Mouse (Mus musculus): Measurements from ENCODE around the gene Myg1.

Myg1 gene

DNA sequence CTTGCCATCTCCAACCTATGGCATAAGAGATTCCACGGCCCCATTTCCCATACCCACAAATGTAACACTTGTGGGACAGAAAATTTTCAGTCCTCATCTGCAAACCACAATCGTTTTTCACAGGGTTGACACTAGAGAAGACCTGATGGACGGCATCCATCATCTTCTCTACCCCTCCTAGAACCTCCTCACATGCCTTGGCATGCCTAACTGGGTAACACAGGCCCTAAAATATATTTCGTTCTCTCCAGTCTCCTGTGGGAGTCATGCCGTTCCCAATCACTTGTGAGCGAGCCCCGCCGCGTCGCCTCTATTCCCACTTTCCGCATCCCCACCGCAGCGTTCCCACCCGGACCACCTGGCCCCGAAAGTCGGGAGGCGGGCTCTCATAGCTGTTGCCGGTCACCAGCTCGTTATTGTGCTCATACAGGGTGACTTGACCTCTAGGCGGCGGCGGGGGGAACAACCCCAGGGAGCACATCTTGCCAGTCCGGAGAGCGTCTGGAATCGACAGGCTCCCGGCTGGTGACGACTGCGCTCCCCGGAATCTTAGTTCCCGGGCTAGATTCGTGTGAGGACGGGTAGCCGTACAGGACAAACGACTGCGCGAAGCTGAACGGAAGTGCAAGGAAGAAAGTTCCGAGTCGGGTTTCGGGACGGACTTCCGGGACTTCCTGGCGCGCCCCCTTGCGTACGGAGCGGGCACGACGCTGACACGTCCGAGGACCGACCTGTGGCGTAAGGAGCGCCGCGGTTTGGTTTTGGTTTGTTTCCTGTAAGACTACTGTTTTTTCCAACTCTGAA is 18.8 kb downstream of the Myg1 start, which contains the start of gene Aaas:
Aaas (minus strand) TSS at position 634 of the 804 bp plus-strand sequence.
- DNase-seq = peak; percentile 90

DNA sequence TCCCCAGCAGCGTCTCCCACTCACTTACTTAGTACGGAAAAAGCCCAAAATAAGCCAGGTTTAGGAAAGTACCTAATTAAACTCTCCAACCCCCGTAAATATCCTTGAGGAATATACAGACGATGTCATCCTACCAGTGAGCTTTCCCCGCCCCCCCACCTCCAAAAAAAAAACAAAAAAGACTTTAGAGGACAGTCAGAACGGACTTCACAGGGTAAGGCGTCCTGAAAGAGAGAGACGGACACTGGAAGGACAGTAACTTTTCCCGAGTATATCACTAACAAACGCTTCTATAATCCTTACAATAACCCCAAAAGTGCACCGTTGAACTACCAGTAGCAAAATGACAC is 19.4 kb downstream of the Myg1 start:
- no peak for DNase-seq

DNA sequence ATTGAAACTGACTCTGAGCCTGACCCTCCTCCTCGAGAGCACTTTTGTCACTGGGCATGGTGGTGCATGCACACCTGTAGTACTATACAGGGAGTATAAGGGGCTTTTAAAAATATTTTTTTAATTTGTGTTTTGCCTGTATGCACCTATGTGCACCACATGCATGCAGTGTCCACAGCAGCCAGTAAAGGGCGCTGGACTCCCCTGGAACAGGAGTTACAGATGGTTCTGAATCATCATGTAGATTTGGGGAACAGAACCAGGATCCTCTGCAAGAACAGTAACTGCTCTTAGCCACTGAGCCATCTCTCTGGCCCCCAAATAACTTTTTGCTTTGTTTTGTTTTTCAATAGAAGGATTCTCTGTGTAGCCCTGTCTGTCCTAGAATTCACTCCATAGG is 20.7 kb downstream of the Myg1 start:
- DNase-seq = no peak

DNA sequence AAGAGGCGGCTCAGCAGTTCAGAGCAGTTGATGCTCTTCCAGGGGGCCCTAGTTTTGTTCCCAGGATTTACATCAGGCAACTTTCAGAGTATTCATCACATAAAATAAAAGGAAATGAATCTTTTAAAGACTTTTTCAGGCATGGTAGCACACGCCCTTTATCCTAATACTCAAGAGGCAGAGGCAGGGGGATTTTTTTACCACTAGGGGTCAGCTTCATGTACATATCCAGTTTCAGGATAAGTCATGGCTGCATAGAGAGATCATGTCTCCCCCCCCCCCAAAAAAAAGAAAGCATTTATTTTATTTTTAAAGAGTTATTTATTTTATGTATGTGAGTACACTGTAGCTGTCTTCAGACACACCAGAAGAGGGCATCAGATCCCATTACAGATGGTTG is 22.5 kb downstream of the Myg1 start:
- no peak for DNase-seq

DNA sequence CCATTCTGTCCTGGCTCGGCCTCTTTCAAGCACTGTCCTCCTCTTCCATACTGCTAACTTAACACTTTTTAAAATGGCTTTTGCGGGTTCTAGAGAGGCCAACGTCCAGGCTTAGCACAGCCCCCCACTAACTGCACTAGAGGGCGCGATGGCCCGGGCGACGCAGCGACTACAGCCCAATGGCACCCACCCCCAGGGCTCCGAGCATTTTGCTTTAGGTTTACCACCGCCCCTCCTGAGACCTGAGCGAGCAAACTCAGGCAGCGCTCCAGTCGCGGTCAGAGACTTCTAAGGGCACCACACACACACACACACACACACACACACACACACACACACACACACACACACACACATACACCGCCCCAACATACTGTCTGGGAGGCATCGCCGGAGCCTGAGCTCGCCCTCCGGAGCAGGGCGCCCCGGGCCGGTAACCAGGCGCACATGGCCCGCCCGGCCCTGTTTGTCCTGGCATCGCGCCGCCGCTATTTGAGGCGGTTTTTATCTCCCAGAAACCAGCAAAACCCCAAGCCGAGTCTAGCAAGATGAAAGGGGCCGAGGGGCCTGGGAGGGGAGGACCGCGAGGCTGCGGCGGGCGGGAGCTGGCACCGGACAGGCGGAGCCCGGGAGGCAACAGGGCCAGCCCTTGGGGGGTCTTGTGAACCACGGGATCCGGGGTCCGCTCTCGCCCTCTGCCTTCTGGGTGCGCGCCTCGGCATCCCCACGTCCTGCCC is 23.8 kb downstream of the Myg1 start:
- no peak for DNase-seq

DNA sequence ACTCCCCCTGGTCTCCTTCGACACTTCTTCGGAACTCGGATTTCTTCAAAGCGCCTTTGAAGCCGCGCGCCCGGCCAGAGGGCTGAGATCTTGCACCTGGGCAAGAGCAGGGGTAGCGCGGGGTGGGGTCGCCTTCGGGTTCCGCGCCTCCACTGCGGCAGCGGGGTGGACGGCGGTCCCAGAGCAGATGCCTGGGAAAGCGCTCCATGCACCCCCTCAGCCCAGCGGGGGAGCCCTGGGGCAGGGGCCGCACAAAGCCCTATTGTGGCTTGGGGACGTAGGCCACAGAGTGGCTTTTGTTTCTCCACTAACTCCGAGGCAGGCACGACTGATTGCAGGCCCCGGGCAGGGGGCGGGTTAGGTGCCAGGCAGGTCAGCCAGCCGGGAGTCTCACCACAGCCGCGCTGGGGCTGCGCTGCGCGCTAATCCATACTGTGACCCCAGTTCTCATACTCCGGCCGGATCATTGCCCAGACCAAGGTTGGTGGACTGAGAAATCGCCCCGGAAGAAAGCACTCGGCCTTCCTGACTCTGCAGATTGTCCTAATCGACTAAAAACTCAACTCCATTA is 24.4 kb downstream of the Myg1 start:
- no peak for DNase-seq

DNA sequence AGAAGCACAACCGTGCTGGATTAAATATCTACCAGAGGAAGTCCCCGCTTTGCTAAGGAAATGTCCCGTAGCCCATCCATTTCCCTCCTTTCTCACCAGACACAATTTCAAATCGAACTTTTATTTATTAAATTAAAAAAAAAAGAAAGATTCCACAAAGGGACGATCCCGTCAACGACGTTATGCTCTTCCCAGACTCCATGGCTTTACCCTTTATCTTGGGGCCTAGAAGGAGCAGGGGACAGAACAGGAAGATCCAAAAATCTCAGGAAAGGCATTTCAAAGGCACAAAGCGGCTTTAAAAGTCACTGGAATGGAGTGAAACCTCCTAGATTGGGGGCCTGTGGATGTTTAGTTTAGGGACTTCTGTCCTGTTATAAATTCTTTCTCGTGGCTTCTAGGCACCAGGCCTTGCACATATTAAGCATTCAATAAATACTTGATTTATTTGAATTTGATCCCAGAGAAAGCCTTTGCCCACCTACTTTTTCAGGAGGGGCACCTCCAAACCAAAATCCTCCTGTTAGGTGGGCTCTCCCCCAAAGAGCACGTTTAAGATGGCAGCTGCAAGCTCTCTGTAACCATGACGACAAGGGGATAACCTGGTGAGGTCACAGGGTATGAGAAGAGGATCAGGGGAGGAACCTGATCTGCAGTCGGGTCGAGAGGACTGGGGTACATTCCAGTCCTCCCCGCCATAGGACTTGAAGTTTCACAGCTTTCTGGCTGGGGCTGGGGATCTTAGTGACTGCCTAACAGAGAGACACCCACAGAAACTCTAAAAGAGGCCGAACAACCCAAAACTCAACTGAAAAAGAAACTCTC is 25.2 kb downstream of the Myg1 start:
- no peak for DNase-seq

DNA sequence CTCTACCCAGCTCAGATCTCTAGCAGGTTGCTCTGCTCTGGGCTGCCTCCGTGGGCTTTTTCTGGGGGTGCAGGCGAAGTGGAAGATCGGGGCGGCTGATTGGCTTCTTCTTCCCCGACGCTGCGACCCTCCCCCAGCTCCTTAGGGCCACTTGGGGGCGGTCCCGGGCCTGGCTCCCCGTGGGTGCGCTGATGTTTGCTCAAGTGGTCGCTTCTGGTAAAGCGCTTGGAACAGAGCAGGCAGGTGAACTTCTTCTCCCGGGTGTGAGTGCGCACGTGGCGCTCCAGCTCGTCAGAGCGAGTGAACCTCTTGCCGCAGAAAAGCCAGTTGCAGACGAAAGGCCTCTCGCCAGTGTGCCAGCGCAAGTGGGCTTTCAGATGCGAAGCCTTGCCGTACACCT is 26.6 kb downstream of the Myg1 start:
- no peak for DNase-seq

DNA sequence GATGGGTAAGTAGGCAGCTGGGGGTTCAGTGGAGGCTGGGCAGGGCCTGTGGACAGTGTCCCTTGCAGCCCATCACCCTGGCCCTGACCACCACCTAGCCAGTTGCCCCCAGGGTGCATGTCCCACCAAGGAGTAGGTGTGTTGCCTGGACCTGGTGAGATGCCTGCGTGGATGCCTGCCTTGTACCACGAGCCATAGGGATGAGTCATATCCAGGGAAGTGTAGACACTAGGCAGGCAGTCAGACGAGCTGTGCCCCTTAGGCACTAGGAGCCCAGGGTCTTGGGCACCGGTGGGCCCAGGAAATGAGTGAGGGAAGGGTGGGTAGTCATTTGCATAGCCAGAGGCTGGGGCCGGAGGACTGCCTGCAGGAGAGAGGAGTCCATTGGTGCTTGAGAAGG is 27.3 kb downstream of the Myg1 start:
- DNase-seq = no peak

DNA sequence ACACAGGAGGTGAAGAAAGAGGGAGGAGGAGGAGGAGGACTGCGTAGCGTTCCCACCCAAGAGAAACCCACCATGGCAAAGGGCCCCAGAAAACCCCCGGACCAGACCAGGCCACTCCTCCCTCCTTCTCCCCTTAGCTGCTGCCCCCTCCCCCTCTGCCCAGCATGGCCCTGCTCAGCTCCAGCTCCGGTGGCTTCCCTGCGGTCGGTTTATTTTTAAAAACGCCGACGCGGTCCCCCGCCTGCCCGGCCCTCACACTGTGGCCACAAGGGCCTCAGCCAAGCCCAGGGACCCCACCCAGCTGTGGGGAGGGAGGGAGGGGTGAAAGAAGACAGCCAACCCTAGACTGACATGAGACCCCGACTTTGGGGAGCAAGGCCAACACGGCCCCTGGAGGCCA is 31.1 kb downstream of the Myg1 start:
- no peak for DNase-seq

DNA sequence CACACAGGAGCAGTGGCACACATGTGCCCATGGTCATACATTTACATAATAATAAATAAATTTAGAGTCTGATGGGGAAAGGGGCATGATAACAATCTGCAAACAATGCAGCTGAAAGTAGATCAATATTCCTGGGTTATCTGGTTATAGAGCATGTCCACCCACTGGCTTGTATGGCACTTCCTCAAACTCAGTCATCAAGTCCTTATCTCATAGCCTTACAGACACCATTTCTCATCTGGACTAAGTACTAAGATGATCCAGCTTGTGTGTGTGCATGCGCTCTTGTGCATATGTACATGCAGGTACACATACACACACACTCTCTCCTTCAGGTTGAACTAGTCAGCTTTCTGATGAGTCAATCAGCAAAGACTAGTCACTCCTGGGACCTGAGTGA is 33.2 kb downstream of the Myg1 start:
- DNase-seq = no peak

DNA sequence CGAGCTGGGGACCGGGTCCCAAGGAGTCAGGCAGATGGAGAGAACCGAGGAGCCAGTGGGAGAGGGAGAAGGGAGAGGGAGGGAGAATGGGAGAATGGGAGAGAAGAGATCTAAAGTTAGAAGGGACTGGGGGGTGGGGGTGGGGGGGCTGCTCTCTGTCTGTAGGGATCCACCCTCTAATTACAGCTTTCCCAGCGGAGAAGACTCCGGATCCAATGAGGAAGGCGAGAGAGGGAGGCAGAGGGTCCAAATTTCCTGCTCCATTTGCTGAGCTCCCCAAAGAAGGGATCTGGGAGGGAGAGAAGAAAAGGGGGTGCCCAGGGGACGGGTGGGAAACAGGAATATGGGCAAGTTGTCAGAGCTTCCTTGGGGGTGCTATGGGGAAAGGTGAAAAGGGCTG is 34.7 kb downstream of the Myg1 start:
- no peak for DNase-seq

DNA sequence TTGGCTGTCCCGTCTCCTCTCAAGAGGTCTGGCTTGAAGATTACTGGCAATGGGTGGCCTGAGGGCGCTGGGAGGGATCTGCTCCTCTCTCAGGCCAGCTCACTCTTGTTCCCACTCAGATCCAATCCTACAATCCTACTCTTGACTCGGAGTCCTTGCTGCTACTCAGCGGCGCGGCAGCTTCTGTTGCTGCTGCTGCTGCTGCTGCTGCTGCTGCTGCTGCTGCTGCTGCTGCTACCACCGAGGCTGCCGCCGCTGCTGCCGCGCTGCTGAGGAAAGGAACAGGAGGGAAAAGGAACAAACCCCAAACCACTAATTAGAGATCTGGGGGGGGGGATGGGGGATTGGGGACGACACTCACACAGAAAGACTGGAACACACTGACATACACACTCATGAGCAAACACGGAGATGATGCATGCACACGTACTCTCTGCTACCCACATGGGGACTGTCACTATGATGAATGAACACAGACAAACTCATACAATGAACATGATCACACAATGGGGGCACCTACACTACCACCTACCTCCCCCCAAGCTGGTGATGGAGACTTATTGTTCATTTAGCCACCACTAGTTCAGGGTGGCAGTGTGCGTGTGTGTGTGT is 35.3 kb downstream of the Myg1 start, which contains the start of gene Sp7:
Sp7 (minus strand) TSS at position 450 of the 612 bp plus-strand sequence.
- DNase-seq = no peak

DNA sequence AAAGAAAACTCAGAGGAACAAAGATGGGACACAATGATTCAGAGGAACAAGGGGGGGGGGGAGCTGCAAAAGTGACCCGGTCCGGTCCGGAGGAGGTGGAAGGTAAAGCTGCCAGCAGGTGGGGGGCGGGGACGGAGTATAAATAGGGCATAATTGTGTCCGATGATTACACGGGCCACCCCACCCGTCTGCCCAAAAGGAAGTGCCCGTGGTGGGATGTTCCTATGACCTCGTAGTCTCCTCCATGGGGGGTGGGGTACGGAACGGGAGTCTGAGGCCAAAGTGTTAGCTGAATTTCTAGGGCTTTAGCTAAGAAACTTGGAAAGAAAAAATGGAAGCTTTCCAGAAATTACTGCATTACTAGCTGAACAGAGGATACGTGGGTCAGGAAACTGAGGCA is 38.5 kb downstream of the Myg1 start:
- no peak for DNase-seq

DNA sequence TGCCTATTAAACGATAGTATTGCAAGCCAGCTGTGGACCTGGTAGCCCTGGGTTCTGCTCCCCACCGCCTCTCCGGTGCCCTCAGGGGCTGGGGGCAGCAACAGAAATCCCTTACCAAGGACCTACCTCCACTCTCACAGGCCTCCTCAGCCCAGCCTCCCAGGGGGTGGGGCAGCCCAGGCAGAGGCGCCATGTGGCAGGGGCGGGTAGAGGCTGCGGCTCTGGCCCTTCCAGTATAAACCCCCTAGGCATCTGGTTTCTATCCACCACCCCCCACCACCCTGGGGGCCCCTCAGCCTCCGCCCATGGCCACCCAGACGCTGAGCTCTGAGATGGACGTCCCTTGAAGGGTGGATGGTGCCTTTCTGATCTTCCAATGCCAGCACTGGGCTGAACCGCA is 39.2 kb downstream of the Myg1 start:
- no peak for DNase-seq

DNA sequence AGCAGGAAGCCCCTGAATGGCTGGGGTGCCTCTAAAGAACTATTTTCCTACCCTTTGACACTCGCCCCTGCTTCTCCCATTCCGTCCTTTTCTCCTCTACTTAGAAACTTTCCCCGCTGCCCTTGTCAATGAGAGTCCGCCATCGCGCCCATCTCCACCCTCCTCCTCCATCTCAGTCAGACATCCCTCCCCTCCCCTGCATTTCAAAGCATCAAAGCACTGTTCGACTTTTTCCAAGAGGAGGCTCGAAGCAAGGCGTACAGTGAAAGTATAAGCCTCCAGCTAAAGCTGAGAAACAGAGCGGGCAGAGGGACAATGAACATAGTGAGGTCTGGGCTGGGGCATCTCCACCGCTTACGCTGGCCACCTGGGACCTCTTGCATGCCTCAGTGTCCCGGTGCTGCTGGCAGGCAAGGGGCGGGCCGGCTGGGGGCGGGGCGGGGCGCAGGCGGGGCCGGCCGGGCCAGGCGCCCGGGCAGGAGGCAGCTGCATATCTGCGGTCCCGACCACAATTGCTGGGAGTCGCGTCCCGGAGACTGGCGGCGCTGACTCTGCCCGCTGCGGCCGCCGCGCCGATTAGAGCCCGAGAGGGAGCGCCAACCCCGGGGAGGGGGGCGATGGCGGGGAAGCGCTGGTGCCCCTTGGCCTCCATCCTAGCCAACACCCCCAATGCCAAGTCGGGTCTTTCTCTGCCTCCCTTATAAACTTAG is 45.1 kb downstream of the Myg1 start:
- DNase-seq = peak; percentile 16

DNA sequence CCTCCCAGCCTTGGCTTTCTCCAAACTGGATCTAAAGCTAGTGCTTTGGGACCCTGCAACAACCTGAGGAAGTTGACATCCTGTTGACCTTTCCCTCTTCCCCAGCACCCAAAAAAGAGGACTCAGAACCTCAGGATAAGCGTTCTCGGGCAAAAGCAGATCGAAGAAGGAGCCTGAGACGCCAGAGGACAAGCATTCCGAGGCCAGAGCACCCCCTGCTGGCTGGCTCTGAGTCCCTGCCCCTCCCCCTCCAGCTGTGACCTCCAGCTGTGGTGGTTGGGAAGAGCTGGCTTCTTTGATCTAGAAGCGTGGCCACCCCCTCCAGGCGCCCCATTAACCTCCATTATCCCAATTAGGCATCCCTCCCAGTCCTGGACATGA is 45.6 kb downstream of the Myg1 start:
- DNase-seq = peak; percentile 55

DNA sequence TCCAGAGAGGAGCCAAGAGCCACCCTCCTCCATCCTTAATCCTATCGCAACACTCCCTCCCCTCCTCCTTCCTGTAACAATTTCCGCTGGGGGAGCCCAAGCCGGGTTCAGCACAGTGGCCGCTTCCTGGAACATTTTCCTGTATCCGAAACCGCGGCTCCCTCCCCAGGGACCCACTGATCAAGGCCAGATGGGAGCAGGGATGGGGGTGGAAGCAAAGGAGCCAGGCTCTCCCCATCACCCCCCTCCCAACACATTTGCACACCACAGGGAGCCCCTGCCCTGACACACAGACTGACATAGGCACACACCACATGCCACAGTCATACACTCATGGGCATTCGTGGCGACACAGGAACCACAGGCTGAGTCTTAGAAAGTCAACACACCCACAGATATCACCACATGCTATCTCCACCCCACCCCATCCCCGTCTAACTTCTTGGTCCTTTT is 46.3 kb downstream of the Myg1 start:
- DNase-seq = no peak

DNA sequence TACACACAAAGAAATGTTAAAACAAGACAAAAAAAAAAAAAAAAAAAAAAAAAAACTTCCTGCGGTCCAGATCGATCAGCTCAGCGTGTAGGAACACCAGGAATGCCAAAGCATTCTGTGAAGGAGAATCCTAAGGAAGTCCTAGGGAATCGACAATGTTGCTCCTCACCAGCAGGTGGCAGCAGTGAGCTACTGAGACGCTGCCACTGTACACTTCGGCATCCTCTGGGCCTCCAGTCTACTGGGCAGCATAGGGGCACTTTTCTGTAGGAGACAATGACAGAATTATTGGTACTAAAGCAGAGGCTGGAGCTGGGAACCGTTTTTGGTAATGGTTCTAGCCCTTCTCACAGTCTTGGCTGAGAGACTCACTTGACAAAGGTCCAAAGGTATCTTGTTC is 50.1 kb downstream of the Myg1 start:
- DNase-seq = peak; percentile 77

DNA sequence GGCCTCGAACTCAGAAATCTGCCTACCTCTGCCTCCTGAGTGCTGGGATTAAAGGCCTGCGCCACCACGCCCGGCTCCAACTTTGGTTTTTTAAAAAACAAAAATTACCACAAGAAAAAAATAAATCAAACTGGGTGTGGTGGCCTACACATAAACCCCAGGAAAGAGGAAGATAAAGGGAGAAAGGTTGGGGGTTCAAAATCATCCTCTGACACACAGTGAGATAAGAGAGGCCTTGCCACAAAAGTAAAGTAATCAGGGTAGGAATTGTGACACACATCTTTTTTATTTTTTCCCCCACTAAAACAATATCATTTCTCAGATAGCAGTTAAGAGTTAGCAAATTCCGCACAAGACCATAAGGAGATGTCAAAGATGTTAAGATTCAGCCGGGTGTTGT is 52.2 kb downstream of the Myg1 start:
- DNase-seq = no peak

DNA sequence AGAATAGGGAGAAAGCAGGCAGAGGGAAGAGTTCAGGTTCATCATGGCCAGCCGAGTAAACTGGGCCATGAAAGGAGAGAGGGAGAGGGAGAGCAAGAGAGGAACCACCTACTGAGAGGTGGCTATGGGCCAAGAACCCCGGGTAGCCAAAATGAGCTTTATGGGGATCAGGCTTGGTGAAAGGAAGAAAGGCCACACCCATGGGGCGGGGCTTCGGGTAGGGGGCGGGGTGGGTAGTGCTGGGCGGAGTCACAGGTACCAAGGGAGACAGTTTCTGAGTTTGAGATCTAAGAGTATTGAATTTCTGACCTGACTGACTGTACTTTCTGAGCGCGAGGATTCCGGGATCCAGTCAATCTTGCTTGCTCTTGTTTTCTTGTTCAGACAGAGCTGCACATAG is 55.1 kb downstream of the Myg1 start:
- DNase-seq = no peak

Data from right cerebral cortex, postnatal 25 days (tissue).